Mouse (Mus musculus) intestine, embryonic 15.5 days (tissue): ENCODE measurements at regions not wholly inside any gene's neighbourhood (a gene's known extent, or its start where the extent isn't known, plus 50 kb on each side); places are given as distances from the start of the nearest gene placed in this dataset.

Experiments used
- ATAC-seq: fragments of 200-750 bp; cut with Nextera tagmentation; 2 replicates; pipeline ENCODE4 v1.8.0; 2017; ENCODE audit warnings: moderate TSS enrichment, moderate library complexity
- H3K27ac ChIP-seq: fragments of 300-500 bp; sonication (generic); 2 replicates; pipeline ENCODE4 v1.5.1; 2015; ENCODE audit warnings: mild to moderate bottlenecking, inconsistent platforms
- H3K27me3 ChIP-seq: fragments of 300-500 bp; sonication (generic); replicated peaks from 2 replicates; pipeline ENCODE4 v1.6.1; 2015; ENCODE audit warnings: inconsistent platforms
- H3K36me3 ChIP-seq: fragments of 300-500 bp; sonication (generic); 2 replicates; pipeline ENCODE4 v1.6.1; 2015; ENCODE audit warnings: inconsistent platforms
- H3K4me1 ChIP-seq: fragments of 300-500 bp; sonication (generic); replicated peaks from 2 replicates; pipeline ENCODE4 v1.6.1; 2015; ENCODE audit warnings: inconsistent platforms
- H3K4me2 ChIP-seq: fragments of 300-500 bp; sonication (generic); replicated peaks from 2 replicates; pipeline ENCODE4 v1.6.1; 2015; ENCODE audit warnings: mild to moderate bottlenecking, inconsistent platforms
- H3K4me3 ChIP-seq: fragments of 300-500 bp; sonication (generic); replicated peaks from 2 replicates; pipeline ENCODE4 v1.5.1; 2015; ENCODE audit warnings: inconsistent platforms
- H3K9ac ChIP-seq: fragments of 300-500 bp; sonication (generic); 2 replicates; pipeline ENCODE4 v1.6.1; 2015; ENCODE audit warnings: inconsistent platforms
- H3K9me3 ChIP-seq: fragments of 300-500 bp; sonication (generic); 2 replicates; pipeline ENCODE4 v1.6.1; 2016; ENCODE audit warnings: inconsistent platforms
- WGBS: fragments of 180-500 bp; shearing (Covaris S2); methylation state at CpG from one replicate; pipeline ENCODE4 v1.1.7; 2015; 5-methylcytosine and 5-hydroxymethylcytosine counted together

GRCm38 (mm10) chr17:79147883-79148282 is 96.2 kb downstream of the Qpct start:
- Histone ChIP-seq H3K27me3 (no peaks in the 10 kb centered on the region), H3K36me3 (no peaks in the 10 kb centered on the region), H3K9me3 (no peaks in the 10 kb centered on the region), H3K4me1 (no peaks in the 10 kb centered on the region), H3K4me2 (no peak overlapping the region), H3K4me3 (no peak overlapping the region), H3K27ac (no peak overlapping the region), H3K9ac (no peak overlapping the region)
- WGBS: 75% methylated on average over 3 of the region's 3 CpGs
- ATAC-seq: no peak

- no peaks in the 10 kb centered on the region for H3K9me3 ChIP-seq
- no peaks in the 10 kb centered on the region for H3K36me3 ChIP-seq
- no peaks in the 10 kb centered on the region for H3K27me3 ChIP-seq
- no peak overlapping the region for H3K9ac ChIP-seq
- 48% methylated on average over 2 of the region's 2 CpGs for WGBS
- H3K27ac ChIP-seq: no peak overlapping the region
- H3K4me2 ChIP-seq: no peak overlapping the region
- ATAC-seq: no peak
- no peaks in the 10 kb centered on the region for H3K4me1 ChIP-seq
- no peak overlapping the region for H3K4me3 ChIP-seq
Observed at GRCm38 (mm10) chr17:79144913-79145625, 93.4 kb downstream of the Qpct start.

GRCm38 (mm10) chr17:79143031-79143430 is 91.3 kb downstream of the Qpct start:
- 19% methylated on average over 1 of the region's 1 CpGs for WGBS

More at GRCm38 (mm10) chr17:79143031-79143430, 91.3 kb downstream of the Qpct start:
- H3K36me3 ChIP-seq: no peaks in the 10 kb centered on the region
- H3K27me3 ChIP-seq: no peaks in the 10 kb centered on the region
- ATAC-seq: no peak
- no peak overlapping the region for H3K9ac ChIP-seq
- no peak overlapping the region for H3K27ac ChIP-seq
- H3K4me3 ChIP-seq: no peak overlapping the region
- H3K4me2 ChIP-seq: no peak overlapping the region
- no peaks in the 10 kb centered on the region for H3K4me1 ChIP-seq
- H3K9me3 ChIP-seq: no peaks in the 10 kb centered on the region
